Mouse (Mus musculus) activated CD4-positive, CD25-positive, alpha-beta regulatory T cell (primary cell): ENCODE data around the gene Spata20. TPM values are rescaled to one million over a fixed set of nuclear protein-coding genes. Genes with fewer than 3 reads are reported as not detected.

Experiments
- polyA plus RNA-seq, 2 experiments: library from polyadenylated mRNA; unstranded; fragments of 100-300 nt; shearing (Covaris generic); gene quantifications; one replicate each; pipeline ENCODE4 v1.2.1; 2017

Spata20 gene
- polyA plus RNA-seq = not detected

DNA sequence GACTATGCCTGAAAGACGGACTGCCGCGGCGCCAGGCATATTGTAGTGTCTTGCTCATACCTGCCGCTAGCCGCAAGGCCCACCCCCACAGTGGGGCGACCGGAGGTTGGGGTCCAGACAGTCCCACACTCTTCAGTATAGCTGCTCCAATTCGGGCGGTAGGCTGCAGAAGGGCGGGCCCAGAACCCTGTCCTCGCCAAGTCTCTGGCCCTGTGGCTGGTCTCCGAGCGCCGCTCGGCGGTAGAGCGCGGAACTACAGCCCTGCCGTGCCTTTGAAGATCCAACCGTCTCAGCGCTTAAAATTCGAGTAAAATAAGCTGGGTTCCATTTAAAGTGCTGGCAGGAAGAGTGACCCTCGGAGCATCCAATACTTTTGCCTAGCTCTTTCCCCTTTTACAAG is at the start of gene Spata20:
Gene Spata20 (minus strand): TSS at position 179 of the 400 bp plus-strand sequence.

GRCm38 (mm10) chr11:94521219-94521843 is 35.4 kb upstream of the Spata20 start, which contains the start of gene Mycbpap:
TSS of gene Mycbpap (minus strand) at chr11:94521742.

DNA sequence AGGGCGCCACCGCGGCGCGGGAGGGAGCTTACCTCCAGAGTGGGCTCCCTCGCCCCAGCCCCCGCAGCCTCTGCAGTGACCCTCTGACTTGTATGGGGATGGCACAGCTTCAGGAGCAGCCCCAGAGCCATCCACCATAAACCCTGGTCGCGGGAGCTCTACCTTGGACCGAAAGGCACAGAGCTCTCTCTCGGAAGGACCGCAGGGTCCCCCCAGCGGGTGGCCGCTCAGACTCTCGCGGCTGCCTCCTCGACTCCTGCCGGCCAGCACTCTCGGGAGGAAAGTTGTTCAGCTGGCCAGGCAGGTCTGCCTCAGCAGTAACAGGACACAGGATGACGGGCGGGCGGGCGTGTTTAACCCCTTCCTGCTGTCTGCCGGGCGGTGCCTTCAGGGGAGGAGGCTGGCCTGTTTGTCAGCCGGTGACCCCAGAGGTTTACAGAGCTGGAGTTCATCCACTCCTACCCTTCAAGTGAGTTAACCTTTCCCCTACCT is 13.7 kb upstream of the Spata20 start, which contains the start of gene Epn3:
Gene Epn3 (minus strand): TSS at position 314 of the 492 bp plus-strand sequence.

GRCm38 (mm10) chr11:94473707-94474543 is 12.1 kb downstream of the Spata20 start, which contains the start of gene Cacna1g:
TSS of gene Cacna1g (minus strand) at chr11:94474198.

Other genes starting within 250 kb of the Spata20 start
- under 1 TPM; 0.19 to 0.43 TPM for gene Wfikkn2, start 240.2 kb downstream of the Spata20 start, polyA plus RNA-seq
- under 1 TPM in 1 of 2 experiments, not detected in 1; 0.65 TPM for gene Gm21885, start 204.3 kb downstream of the Spata20 start, polyA plus RNA-seq
- 100 to 1,000 TPM in 1 of 2 experiments, 10 to 100 TPM in 1; 87.4 to 111 TPM for gene Luc7l3, start 164.2 kb downstream of the Spata20 start, polyA plus RNA-seq
- 10 to 100 TPM; 40.4 to 51.2 TPM for gene Ankrd40, start 158.2 kb downstream of the Spata20 start, polyA plus RNA-seq
- gene Abcc3, start 93.2 kb downstream of the Spata20 start, polyA plus RNA-seq = 1 to 10 TPM; 1.2 to 4.6 TPM
- under 1 TPM; 0.15 to 0.72 TPM for gene Cacna1g, start 12.0 kb downstream of the Spata20 start, polyA plus RNA-seq
- not detected for gene Epn3, start 13.8 kb upstream of the Spata20 start, polyA plus RNA-seq
- gene Mycbpap, start 35.6 kb upstream of the Spata20 start, polyA plus RNA-seq = not detected
- gene Rsad1, start 63.1 kb upstream of the Spata20 start, polyA plus RNA-seq = 1 to 10 TPM; 1.7 TPM
- gene Chad, start 78.9 kb upstream of the Spata20 start, polyA plus RNA-seq = under 1 TPM; 0.13 to 0.50 TPM
- gene Acsf2, start 115.7 kb upstream of the Spata20 start, polyA plus RNA-seq = 1 to 10 TPM; 4.9 to 8.5 TPM
- gene Lrrc59, start 143.6 kb upstream of the Spata20 start, polyA plus RNA-seq = 10 to 100 TPM; 65.7 to 80.1 TPM
- 100 to 1,000 TPM in 1 of 2 experiments, 10 to 100 TPM in 1; 74.4 to 106 TPM for gene Mrpl27, start 167.6 kb upstream of the Spata20 start, polyA plus RNA-seq
- gene Eme1, start 167.8 kb upstream of the Spata20 start, polyA plus RNA-seq = 1 to 10 TPM; 2.1 to 3.9 TPM
- gene Xylt2, start 191.3 kb upstream of the Spata20 start, polyA plus RNA-seq = 10 to 100 TPM; 31.9 to 37.5 TPM
- gene Gm11541, start 218.3 kb upstream of the Spata20 start, polyA plus RNA-seq = under 1 TPM in 1 of 2 experiments, not detected in 1; 0.17 TPM